Mouse (Mus musculus) limb, embryonic 10.5 days (tissue): Measurements from ENCODE around the gene Gm49368. TPM values are rescaled to one million over a fixed set of nuclear protein-coding genes. Genes with fewer than 3 reads are reported as not detected.
"Not testable (repeated sequence)": the region's sequence is repeated elsewhere in the genome, so short reads cannot be mapped to it uniquely, and the experiment has no call there.

Source experiments
- DNase-seq: peaks from one replicate; pipeline ENCODE4 v3.0.0-alpha.2; 2017; ENCODE audit warnings: low spot score
- H3K27ac ChIP-seq: fragments of 300-500 bp; sonication (generic); 2 replicates; pipeline ENCODE4 v1.5.1; 2016; ENCODE audit warnings: mild to moderate bottlenecking
- H3K27me3 ChIP-seq: fragments of 300-500 bp; sonication (generic); 2 replicates; pipeline ENCODE4 v1.6.1; 2016; ENCODE audit warnings: low read depth, mild to moderate bottlenecking; ENCODE audit not compliant: poor library complexity, severe bottlenecking
- H3K36me3 ChIP-seq: fragments of 300-500 bp; sonication (generic); 2 replicates; pipeline ENCODE4 v1.6.1; 2016; ENCODE audit warnings: mild to moderate bottlenecking, moderate library complexity
- H3K4me1 ChIP-seq: fragments of 300-500 bp; sonication (generic); 2 replicates; pipeline ENCODE4 v1.6.1; 2016
- H3K4me3 ChIP-seq: fragments of 300-500 bp; sonication (generic); 2 replicates; pipeline ENCODE4 v1.5.1; 2016; ENCODE audit warnings: mild to moderate bottlenecking, moderate library complexity
- H3K9me3 ChIP-seq: fragments of 300-500 bp; sonication (generic); replicated peaks from 2 replicates; pipeline ENCODE4 v1.6.1; 2016; ENCODE audit warnings: mild to moderate bottlenecking
- WGBS: fragments of 180-500 bp; shearing (Covaris S2); methylation state at CpG from one replicate; pipeline ENCODE4 v1.1.7; 2016; 5-methylcytosine and 5-hydroxymethylcytosine counted together
- polyA plus RNA-seq: library from polyadenylated mRNA; unstranded; fragments of >200 nt; fragmentation: Nextera tagmentation; extraction: Ambion mirVana; gene quantifications from 2 replicates; pipeline ENCODE4 v1.2.1, GENCODE M21; 2016

Gm49368 gene
- polyA plus RNA-seq = not detected in 2 replicates

DNA sequence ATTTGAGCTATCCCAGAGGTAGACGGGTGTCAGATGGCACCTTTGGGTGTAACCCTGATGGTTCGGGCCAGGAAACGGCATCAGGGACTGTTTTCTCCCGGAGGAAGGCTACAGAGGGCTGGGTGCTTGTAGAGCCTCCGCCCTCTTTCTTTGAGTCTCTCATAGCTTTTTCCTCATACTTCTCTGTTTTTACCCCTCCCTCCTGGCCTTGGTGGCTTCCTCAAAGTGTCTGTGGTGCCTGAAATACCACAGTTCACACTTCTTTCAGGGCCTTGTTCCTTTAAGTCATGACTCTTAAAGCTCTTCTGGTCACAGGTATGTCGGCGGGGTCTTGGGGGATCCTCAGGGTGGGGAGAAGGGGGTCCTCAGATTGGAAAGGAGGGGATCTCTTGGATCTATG lies at the start of gene Gm49368, which contains the start of gene Itgam:
Gene Gm49368, plus strand, starts transcription at position 228 of the 400 bp plus-strand sequence.
Gene Itgam, plus strand, starts transcription at position 185 of the 400 bp plus-strand sequence.
- H3K9me3 ChIP-seq = no peaks in the 10 kb centered on the region
- DNase-seq = no peak
- 0 out of 2 replicates have a peak, but pooled peaks cover 2% of the 10 kb centered on the region for H3K4me1 ChIP-seq
- no peak within 1 kb of the TSS for H3K4me3 ChIP-seq
- no peaks in the 10 kb centered on the region for H3K36me3 ChIP-seq
- H3K27me3 ChIP-seq = no peaks in the 10 kb centered on the region
- WGBS = 91% methylated on average over 7 of the region's 7 CpGs
- no peak within 1 kb of the TSS for H3K27ac ChIP-seq

DNA sequence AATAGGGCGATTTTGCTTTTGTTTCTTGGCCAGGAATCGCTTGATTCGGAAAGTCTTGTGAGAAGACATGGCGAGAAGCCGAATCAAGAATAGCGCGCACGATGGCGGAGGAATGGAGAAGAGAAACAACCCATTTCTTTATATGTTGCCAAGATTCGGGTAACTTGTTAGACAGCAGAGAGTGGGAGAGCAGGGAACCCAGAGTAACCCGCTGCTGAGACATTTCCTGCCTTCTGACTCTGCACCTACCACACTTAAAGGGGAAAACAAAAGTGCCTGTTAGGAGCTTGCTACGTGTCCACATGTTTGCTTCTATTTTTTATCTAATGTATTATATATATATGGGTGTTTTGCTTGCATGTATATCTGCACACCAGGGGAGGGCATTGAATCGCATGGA lies 49.4 kb upstream of the Gm49368 start:
- H3K9me3 ChIP-seq = no peaks in the 10 kb centered on the region
- H3K4me1 ChIP-seq = peaks cover 9% of the 10 kb centered on the region
- H3K4me3 ChIP-seq = no peak overlapping the region
- peaks cover 29% of the 10 kb centered on the region for H3K27me3 ChIP-seq
- H3K36me3 ChIP-seq = no peaks in the 10 kb centered on the region
- no peak overlapping the region for H3K27ac ChIP-seq
- WGBS = 92% methylated on average over 13 of the region's 13 CpGs
- DNase-seq = no peak

DNA sequence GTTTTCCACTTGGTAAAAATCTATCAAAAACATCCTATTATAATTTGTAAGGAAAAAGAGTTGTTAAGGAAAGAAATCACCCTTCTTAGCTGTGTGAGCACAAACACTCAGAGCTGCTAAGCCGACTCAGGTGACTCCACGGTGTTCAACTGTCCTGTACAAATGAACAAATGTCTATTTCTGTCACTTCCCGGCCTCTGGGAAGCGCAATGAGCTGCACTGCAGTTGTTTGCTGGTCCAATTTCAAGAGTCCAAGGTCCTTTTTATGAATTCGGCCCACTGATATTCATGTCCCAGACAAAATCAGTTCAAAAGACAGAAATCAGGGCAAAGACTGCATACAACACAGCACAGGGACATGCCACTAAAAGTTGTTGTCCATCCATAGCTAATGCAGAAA lies 46.3 kb upstream of the Gm49368 start:
- WGBS = 91% methylated on average over 5 of the region's 5 CpGs
- H3K27me3 ChIP-seq, H3K36me3 ChIP-seq, H3K27ac ChIP-seq, H3K4me1 ChIP-seq, H3K9me3 ChIP-seq, DNase-seq, H3K4me3 ChIP-seq: not testable (repeated sequence)

DNA sequence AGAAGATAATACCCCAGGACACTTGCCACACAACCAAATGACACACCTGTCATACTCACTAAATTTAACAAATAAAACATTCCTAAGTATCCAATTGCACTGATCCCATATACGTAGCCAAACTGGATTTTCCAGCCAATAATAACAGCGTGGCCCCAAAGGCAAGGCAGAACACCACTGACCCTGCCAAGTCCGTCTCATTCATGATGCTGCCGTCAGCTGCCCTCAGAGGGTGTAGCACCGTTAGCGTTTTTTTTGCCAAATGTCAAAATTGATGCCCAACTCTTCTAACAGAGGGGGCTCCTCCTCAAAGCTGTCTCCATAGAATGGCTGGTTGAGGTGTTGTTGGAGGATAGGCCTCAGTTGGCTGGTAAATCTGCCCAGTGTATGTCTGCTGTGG lies 45.8 kb upstream of the Gm49368 start:
- WGBS = 93% methylated on average over 6 of the region's 6 CpGs
- no peak overlapping the region for H3K27ac ChIP-seq
- H3K27me3 ChIP-seq = no peaks in the 10 kb centered on the region
- H3K4me1 ChIP-seq = no peaks in the 10 kb centered on the region
- DNase-seq = no peak
- H3K36me3 ChIP-seq = no peaks in the 10 kb centered on the region
- no peaks in the 10 kb centered on the region for H3K9me3 ChIP-seq
- no peak overlapping the region for H3K4me3 ChIP-seq

DNA sequence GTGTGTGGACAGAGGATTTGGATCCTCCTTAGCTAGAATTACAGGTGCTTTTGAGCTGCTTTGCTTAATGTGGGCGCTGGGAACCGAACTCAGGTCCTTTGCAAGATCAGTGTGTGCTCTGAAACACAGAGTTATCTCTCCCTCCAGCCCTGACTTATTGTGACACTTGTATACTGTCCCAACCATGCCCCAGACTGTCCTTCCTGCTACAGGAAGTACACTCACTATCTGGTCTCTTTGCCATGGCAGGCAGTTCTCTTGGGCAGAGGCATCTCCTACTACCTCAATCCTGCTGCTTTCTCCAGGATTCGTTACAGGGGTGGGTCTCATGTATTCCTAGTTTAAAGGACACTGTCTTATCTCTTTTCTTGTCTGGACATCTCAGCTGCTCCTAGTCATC lies 44.2 kb upstream of the Gm49368 start:
- H3K27ac ChIP-seq = no peak overlapping the region
- no peak for DNase-seq
- H3K9me3 ChIP-seq = no peaks in the 10 kb centered on the region
- WGBS = 92% methylated on average over 3 of the region's 3 CpGs
- no peaks in the 10 kb centered on the region for H3K27me3 ChIP-seq
- no peaks in the 10 kb centered on the region for H3K4me1 ChIP-seq
- H3K4me3 ChIP-seq = no peak overlapping the region
- H3K36me3 ChIP-seq = no peaks in the 10 kb centered on the region

DNA sequence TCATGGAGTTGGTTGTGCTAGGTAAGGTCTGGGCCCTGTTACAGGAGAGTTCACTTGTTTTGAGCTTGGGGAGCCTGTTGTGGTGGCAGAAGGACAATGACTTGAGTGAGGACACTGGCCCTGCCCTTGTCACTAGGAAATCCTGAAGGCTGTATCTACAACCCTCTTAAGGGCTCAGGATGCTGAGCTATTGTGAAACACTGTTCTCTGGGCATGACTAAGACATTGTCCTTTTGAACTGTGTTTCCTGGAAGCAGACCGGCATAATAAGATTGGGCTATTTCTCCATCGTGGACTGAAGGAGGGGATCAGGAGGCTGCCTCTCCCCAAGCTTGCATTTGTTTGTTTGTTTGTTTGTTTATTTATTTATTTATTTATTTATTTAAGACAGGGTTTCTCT lies 43.3 kb upstream of the Gm49368 start:
- no peaks in the 10 kb centered on the region for H3K36me3 ChIP-seq
- H3K27me3 ChIP-seq = no peaks in the 10 kb centered on the region
- no peaks in the 10 kb centered on the region for H3K4me1 ChIP-seq
- 89% methylated on average over 2 of the region's 2 CpGs for WGBS
- no peak overlapping the region for H3K4me3 ChIP-seq
- no peaks in the 10 kb centered on the region for H3K9me3 ChIP-seq
- H3K27ac ChIP-seq = no peak overlapping the region
- no peak for DNase-seq

DNA sequence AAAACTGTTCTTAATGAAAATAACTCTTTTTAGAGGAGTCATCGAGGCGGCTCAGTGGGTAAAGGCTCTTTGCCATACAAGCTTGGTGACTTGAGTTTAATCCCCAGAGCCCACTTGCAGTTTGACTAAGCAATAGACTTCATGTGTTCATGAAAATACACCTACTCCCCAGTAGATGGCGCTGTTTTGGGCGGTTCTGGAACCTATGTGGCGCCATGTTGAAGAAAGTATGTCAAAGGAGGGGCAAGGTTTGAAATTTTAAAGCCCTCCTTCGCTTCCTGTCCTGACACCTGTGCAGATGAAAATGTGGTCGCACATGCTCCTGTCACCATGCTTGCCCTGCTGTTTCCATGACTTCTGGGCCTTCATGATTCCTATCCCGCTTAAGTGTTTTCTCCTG lies 39.5 kb upstream of the Gm49368 start:
- 64% methylated on average over 8 of the region's 8 CpGs for WGBS
- Histone ChIP-seq H3K27ac (no peak overlapping the region), H3K4me1 (no peaks in the 10 kb centered on the region), H3K27me3 (no peaks in the 10 kb centered on the region), H3K4me3 (no peak overlapping the region), H3K36me3 (no peaks in the 10 kb centered on the region), H3K9me3 (no peaks in the 10 kb centered on the region)
- no peak for DNase-seq

DNA sequence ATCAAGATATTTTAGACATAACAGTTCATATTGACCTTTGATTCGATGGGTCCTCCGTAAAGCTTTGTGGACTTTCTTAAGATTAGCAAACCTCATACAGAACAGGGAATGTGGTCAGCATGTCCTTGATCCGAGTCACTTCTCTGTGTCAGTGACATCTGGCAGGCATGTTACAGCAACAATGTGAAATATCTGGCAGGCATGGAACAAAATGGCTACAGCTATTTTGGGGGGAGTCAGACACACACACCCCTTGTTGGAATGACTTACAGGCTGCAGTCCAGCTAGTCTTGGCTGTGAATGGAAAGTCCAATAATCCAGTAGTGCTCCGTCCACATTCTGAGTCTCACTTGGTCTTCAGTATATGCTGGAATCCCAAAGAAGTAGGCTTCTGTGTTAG lies 38.9 kb upstream of the Gm49368 start:
- H3K27me3 ChIP-seq = no peaks in the 10 kb centered on the region
- no peaks in the 10 kb centered on the region for H3K36me3 ChIP-seq
- WGBS = 93% methylated on average over 4 of the region's 4 CpGs
- no peaks in the 10 kb centered on the region for H3K9me3 ChIP-seq
- no peak overlapping the region for H3K27ac ChIP-seq
- no peak overlapping the region for H3K4me3 ChIP-seq
- DNase-seq = no peak
- no peaks in the 10 kb centered on the region for H3K4me1 ChIP-seq

DNA sequence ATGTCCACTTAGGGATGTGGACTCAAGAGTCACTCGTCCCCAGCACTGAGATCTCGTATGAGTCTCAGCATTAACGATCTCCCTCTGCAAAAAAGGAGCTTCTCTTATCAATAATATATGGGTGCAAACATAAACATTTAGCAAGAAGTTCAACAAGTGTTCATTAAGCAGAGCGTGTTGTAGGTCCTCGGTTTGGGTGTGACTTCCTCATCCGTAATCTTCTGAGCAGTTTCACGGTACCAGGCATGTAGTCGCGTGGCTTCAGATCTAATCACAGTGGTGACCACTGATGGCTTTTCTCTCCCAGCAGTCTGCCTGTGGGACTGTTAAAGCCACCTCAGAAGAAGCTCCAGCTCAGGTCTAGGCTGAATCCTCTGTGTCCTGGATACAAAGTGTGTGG lies 38.1 kb upstream of the Gm49368 start:
- H3K4me3 ChIP-seq = no peak overlapping the region
- DNase-seq = no peak
- no peaks in the 10 kb centered on the region for H3K27me3 ChIP-seq
- H3K27ac ChIP-seq = no peak overlapping the region
- no peaks in the 10 kb centered on the region for H3K9me3 ChIP-seq
- WGBS = 96% methylated on average over 9 of the region's 9 CpGs
- H3K4me1 ChIP-seq = no peaks in the 10 kb centered on the region
- no peaks in the 10 kb centered on the region for H3K36me3 ChIP-seq

DNA sequence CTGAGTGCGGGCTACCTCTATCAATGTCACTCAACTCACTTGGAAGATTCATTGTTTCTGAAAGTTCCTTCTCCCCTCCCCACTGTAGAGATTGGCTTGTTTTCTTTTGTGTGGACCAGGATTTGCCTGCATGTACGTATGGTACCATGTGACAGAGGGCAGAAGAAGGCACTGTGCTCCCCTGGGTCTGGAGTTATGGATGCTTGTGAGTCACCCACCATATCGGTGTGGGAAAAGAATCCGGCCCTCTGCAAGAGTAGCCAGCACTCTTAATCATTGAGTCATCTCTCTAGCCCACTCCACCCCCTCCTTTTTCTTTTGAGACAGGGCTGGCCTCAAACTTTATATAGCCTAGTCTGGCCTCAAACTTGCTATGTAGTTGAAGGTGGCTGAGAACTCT lies 37.6 kb upstream of the Gm49368 start:
- no peaks in the 10 kb centered on the region for H3K4me1 ChIP-seq
- no peaks in the 10 kb centered on the region for H3K27me3 ChIP-seq
- no peak for DNase-seq
- H3K9me3 ChIP-seq = no peaks in the 10 kb centered on the region
- 82% methylated on average over 4 of the region's 4 CpGs for WGBS
- no peak overlapping the region for H3K4me3 ChIP-seq
- no peak overlapping the region for H3K27ac ChIP-seq
- no peaks in the 10 kb centered on the region for H3K36me3 ChIP-seq

DNA sequence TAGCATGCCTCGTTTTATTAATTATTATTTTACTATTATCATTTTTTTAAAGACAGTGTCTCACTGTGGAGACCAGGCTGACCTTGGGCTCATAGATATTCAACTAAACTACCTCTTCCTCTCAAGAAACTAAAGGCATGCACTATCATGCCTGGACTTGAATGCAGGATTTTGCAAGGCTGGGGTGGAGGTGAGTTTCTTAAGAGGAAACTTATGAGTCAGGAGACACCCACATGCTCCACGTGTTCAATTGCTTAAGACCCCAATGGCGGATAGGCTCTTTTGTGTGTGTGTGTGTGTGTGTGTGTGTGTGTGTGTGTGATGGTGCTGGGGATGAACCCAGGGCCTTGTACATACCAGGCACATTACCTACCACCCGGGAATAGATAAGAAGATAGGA lies 37.1 kb upstream of the Gm49368 start:
- Histone ChIP-seq H3K4me3 (no peak overlapping the region), H3K9me3 (no peaks in the 10 kb centered on the region), H3K27me3 (no peaks in the 10 kb centered on the region), H3K36me3 (no peaks in the 10 kb centered on the region), H3K4me1 (no peaks in the 10 kb centered on the region), H3K27ac (no peak overlapping the region)
- no peak for DNase-seq
- WGBS = 89% methylated on average over 4 of the region's 4 CpGs

DNA sequence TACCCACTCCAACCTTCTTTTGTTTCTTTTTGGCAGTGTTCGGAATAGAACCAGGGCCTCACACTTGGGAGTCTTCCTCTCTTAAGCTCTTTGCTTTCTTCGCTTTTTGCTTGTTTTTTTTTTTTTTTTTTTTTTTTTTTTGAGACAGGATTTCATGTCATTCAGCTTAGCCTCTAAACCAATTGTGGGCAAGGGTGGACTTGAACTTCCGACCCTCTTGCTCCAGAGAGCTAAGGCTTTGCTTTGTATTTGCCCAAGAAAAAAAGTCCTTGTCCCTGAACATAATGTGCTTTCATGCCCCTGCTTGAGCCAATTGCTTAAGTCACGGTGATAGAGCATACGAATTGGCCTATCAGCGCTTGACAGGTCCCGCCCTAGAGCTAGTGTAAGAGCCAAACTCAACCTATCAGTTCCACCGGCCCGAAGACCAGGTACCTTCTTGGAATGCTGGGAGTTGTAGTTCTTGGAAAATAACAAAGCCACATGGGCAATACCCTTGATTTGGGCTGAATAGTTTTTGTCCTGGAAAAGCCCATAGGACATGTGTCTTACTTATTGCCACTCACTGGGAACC lies 31.0 kb upstream of the Gm49368 start:
- 42% methylated on average over 9 of the region's 9 CpGs for WGBS
- DNase-seq = no peak

DNA sequence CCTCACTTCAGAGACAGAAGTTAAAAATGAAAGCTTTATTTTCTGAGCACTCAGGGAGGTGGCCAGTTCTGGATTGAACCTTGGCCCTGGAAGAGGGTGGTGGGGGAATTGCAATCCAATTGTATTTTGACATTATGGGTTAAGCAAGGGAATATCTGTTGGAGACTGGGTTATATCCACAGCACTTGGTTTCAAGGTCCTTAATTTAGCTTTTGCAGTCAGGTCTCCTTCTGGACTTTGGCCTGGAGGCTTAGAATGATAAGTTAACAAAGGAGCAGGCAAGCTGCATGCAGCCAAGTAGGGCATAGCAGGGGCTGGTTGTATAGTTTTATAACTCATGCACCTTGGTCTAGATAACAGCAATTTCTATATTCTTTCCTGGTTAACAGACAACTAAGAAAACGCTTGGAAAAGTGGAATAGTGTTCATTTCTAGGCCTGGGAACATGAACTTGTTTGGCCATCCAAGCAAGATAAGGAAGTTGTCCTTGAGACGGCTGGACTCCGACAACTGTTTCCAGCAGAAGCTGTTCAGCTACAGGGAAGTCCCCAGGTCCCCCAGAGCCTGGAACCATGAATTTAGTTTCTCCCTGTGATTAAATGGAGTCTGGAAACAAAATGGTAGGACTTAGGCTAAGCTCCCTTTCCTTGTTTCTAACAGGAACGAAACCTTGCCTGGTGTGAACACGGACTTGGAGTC lies 30.0 kb upstream of the Gm49368 start:
- Histone ChIP-seq H3K27ac (no peak overlapping the region), H3K27me3 (no peaks in the 10 kb centered on the region), H3K36me3 (no peaks in the 10 kb centered on the region), H3K4me1 (no peaks in the 10 kb centered on the region), H3K9me3 (no peaks in the 10 kb centered on the region), H3K4me3 (no peak overlapping the region)
- no peak for DNase-seq
- WGBS = 92% methylated on average over 5 of the region's 5 CpGs

More for the DNA sequence above, 31.0 kb upstream of the Gm49368 start:
- no peak overlapping the region for H3K27ac ChIP-seq
- H3K4me1 ChIP-seq = no peaks in the 10 kb centered on the region
- H3K36me3 ChIP-seq = no peaks in the 10 kb centered on the region
- no peaks in the 10 kb centered on the region for H3K27me3 ChIP-seq
- no peaks in the 10 kb centered on the region for H3K9me3 ChIP-seq
- no peak overlapping the region for H3K4me3 ChIP-seq

DNA sequence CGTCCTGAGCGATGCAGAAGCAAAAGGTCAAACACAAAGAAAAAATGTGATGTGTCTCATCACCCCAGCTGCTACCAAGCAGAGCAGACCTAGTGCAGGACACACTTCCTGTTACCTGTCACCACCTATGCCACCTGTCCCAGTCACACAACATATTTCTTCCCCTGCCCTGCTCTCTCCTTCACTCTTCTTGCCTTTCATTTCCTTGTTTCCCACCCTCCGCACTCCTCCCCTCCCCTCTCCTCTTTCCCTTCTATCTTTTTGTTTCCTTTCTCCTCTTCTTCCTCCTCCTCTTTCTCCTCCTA lies 29.5 kb upstream of the Gm49368 start:
- Histone ChIP-seq H3K9me3 (no peaks in the 10 kb centered on the region), H3K4me1 (no peaks in the 10 kb centered on the region), H3K27me3 (no peaks in the 10 kb centered on the region), H3K4me3 (no peak overlapping the region), H3K27ac (no peak overlapping the region), H3K36me3 (no peaks in the 10 kb centered on the region)
- DNase-seq = no peak
- WGBS = 91% methylated on average over 3 of the region's 3 CpGs
